Mouse (Mus musculus) splenic B cell, adult 2 months (primary cell): Measurements from ENCODE around the gene 0610012G03Rik.
A peak's percentile ranks its signal among the peaks of the same experiment; 100 is the strongest.

ENCODE experiments used
- DNase-seq: peaks from one replicate; pipeline ENCODE4 v3.0.0-alpha.2; 2011; ENCODE audit warnings: low read depth, low spot score
- H3K27me3 ChIP-seq: 2 replicates; pipeline ENCODE4 v1.6.1; 2012; ENCODE audit warnings: mild to moderate bottlenecking, low read length, moderate library complexity, mixed read lengths; ENCODE audit not compliant: control insufficient read depth, poor library complexity, insufficient read depth, severe bottlenecking
- H3K36me3 ChIP-seq: 2 replicates; pipeline ENCODE4 v1.6.1; 2012; ENCODE audit warnings: mild to moderate bottlenecking, low read length, moderate library complexity, mixed read lengths; ENCODE audit not compliant: control insufficient read depth, poor library complexity, insufficient read depth, severe bottlenecking

0610012G03Rik gene

DNA sequence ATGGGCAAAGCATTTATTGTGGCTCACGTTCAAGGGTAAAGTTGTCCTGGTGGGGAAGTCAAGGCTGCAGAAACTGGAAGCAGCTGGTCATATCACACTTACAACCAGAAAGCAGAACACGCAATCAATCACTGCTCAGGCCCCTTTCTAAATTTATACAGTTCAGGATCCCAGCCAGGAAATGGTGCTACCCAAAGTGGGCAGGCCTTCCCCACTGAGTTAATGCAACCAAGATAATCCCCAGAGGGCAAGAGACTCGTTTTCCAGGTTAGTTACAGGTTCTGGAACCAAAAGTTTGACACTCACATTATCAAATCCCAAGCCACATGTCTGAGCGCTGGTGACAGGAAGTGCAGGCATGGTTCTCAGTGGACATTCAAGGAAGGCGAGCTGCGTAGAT is 9.4 kb downstream of the 0610012G03Rik start:
- no peak for DNase-seq

DNA sequence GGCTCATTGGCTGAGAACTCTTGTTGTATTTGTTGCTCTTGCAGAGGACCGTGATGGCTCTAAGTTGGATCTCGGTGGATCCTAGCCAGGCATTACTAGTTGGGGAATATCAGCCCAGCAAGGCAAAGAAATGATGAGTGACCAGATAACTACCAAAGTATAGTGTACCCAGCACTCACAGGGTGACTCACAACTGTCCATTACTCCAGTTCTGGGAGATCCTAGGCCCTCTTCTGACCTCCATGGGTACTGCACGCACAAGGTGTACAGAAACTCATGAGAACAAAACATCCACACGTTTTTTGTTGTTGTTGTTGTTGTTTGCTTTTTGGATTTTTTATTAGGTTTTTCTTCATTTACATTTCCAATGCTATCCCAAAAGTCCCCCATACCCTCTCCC is 11.7 kb downstream of the 0610012G03Rik start:
- Histone ChIP-seq H3K27me3 (no peaks in the 10 kb centered on the region), H3K36me3 (no peaks in the 10 kb centered on the region)
- DNase-seq: no peak

More for the DNA sequence above, 9.4 kb downstream of the 0610012G03Rik start:
- H3K36me3 ChIP-seq: no peaks in the 10 kb centered on the region
- no peaks in the 10 kb centered on the region for H3K27me3 ChIP-seq

DNA sequence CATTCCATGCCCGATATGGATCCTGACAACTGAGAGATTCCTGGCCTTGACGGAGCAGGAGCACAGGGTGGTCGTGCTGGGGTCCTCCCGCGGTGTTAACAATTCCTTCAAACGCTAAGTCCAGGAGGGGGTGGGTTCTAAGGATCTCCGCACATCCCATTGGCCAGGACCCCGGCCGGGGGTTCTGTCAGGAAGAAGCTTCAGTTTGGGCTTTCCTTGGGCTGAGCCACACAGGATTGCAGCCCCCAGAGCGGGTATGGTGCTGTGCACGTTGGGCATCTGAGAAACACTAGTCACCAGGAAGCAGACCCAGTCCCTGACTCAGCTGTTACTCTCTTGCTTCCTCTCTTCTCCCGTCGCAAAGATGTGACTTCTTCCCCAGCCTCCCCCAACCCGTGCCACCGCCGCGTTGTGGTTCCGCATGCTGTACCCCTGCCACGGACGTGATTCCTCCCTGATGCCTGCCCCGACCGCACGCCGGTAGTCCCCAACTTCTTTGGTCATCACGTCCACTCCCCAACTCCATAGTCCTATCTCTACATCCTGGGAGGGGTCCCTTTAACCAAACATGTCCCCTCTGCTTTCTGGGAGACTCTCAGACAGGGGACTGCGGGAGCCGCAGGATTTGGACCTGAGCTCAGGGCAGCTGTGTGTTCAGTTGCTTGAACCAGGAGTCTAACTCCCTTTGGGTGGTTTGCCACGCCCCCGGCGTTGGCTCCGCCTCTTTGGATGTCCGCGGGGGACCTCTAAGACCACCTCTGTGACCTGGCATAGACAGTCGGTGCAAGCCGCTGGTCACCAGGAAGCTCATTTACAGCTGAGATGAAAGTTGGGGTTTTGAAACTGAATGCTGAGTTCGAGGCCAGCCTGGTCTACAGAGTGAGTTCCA is 13.0 kb downstream of the 0610012G03Rik start:
- DNase-seq: peak; percentile 46
- Histone ChIP-seq H3K36me3 (no peaks in the 10 kb centered on the region), H3K27me3 (no peaks in the 10 kb centered on the region)

DNA sequence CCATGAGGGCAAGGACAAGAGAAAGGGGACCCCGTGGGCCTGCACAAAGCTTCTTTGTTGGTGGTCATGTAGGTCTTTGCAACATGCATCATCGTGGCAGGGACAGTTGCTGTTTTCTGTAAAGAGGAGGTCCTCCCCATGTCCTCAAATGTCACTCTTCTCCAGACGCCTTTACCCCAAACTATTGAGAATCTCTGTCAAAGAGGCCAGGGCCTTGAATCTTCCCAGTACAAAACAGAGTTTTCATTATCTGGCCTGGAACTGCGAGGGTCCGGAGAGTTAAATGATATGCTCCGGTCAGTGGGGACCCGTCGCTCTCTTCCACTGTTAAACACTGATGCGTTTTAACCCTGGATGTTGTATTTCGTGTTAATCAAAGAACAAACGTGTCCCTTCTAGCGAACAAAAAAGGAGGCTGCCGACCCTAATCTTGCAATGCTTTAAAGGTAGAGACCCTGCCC is 13.7 kb downstream of the 0610012G03Rik start:
- Histone ChIP-seq H3K27me3 (no peaks in the 10 kb centered on the region), H3K36me3 (no peaks in the 10 kb centered on the region)
- no peak for DNase-seq

DNA sequence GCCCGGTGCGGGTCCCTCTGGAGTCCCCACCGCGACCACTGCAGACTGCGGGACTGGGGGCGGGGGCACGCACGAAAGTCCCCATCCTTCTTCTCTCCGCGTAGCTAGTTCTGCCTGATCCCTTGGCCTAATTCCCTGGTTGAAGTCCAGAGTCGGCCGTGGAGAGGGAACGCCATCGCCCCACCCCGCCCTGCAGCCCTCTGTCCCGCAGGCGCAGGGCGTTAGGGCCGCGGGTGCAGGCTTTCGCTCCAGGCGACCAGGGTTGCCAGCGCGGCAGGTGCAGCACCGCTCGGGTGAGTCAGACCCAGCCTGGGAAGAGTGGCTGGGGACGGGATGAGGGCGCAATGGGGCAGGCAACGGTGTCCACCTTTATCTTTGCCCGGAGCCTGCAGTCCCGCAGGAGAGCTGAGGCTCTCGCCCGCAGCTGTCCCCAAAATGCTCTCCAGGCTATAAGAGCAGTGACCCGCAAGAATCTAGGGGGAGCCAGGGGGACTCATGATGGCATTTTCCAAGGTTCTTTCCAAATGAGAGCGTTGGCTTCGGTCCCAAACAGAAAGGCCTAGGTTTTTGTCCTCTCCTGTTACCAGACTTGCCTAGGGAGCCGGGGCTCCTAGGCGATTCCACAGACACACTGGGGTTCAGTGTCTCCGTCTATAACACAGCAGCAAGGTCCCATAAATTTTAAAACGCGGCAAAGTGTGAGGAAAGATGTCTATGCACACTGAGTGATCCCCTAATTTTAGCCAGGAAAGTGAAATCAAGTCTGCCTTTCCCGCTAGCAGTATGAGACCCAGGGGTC is 14.3 kb downstream of the 0610012G03Rik start, which contains the start of gene Pigz:
Gene Pigz, plus strand, starts transcription at position 101 of the 799 bp plus-strand sequence.
- H3K27me3 ChIP-seq: no peaks in the 10 kb centered on the region
- H3K36me3 ChIP-seq: no peaks in the 10 kb centered on the region
- no peak for DNase-seq

DNA sequence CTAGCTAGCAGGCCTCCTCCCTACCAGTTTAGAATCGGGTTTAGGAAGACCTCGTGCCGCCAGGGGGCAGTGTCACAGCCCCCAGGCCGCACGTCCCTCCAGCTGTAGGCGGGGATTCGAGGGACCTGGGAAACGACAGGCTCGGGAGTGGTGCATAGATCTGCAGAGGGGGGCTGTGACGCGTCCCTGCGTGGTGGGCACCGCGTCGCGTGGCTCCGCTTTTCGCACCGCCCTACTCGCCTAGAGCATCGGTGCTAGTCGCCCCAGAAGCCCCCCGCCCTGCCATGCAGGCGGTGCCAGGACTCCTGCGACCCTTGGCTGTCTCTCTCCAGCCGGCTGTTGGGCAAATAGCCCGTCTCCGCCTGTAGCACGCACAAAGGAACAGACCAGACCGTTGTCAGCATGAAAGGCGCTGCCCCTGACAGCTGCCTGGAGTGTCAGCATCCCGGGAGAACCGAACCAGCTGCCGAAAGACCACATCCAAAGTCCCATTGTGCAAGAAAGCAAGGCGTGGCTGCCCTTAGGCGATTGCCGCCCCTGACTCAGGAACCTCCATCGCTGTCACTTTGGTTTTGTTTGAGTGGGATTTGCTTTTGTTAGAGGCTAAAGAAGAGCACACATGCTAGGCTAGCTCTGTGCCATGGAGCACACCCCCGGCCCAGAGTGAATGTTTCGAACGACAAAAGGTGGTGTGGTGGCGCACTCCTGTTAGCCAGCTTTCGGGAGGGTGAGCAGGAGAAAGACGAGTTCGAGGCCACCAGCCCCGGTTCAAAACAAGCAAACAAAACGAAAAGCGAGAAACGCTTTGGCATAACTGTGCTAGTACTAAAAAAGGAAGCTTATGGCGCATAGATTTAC is 15.2 kb downstream of the 0610012G03Rik start:
- H3K27me3 ChIP-seq: no peaks in the 10 kb centered on the region
- peak; percentile 83 for DNase-seq
- no peaks in the 10 kb centered on the region for H3K36me3 ChIP-seq

DNA sequence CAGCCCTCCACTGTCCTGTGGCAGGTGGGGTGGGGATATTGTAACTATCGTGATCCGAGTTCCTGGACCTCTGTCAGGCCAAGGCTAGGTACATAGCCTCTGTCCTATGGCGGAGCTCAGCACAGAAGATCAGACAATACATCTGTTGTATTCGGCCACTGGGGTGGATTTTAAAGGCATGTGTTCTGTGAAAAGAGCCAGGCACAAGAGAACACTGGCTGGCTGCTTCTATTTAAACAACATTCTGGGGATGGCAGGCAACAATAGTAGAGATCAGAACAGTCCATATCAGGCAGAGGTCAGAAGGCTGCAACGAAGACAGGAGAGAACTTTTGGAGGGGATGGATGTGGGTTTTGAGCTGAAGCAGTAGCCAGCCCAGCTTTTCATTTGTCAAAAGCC is 16.0 kb downstream of the 0610012G03Rik start:
- no peaks in the 10 kb centered on the region for H3K36me3 ChIP-seq
- no peak for DNase-seq
- H3K27me3 ChIP-seq: no peaks in the 10 kb centered on the region

DNA sequence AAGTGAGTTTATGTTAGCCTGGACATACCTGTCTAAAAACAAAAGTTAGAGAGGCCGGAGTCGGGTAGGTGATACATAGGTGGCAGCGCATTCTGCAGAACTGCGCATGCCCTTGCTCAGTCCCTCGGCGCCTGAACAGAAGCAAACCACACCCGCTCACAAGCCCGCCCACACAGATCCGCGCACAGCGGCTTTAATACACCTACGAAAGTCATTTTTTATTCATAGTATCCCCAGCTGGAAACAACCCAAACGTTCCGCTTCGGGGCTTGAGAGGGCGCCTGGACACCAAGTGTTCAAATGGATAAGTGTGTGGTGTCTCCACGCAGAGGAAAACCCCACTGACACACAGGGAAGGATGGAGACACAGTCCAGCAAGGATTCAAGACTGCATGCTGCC is 17.0 kb downstream of the 0610012G03Rik start:
- Histone ChIP-seq H3K27me3 (no peaks in the 10 kb centered on the region), H3K36me3 (no peaks in the 10 kb centered on the region)
- DNase-seq: no peak

DNA sequence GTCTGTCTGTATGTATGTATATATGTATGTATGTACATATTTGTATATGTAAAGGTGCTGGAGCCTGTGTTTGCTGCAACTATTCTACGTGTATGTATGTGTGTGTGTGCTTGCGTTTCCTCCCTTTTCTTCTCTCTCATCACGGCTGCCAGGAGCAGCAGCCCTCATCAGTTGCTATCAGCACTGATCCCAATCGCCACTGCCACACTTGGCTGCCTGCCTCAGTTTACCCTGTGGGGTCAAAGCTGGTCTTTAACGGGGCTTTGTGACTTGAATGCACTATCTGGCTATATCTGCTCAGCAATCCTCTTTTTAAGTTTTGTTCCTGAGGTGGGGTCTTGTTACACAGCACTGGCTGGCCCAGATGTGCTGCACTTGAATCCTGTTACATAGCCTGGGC is 20.9 kb downstream of the 0610012G03Rik start:
- H3K36me3 ChIP-seq: no peaks in the 10 kb centered on the region
- DNase-seq: no peak
- H3K27me3 ChIP-seq: no peaks in the 10 kb centered on the region

DNA sequence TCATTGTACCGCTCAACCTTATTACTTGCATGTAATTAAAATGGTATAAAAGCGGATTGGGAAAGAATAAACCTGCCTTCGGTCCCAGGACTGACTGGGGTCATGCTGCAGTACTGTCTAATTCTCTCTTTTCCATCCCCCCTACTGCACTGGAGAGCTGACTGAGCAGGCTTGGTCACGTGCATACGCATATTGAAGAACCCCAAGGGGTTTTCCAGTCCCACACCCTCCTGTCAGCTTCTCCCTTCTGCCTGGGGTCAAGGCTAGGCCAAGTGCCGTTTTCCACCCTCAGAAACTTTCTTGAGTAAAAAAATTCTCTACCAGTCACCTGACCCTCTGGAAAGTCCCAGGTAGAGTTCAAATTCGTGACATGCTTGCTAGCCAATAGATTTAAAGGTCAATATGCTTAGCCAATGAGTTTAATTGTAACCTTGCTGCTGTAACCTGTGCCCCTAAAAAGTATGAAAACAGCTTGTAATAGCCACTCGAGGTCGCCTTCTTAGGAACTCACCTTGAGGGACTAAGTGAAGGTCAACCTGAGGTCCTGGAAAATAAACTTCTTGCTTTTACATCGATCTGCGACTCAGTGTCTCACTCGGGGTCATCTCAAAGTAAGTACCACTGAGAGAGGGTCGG is 21.6 kb downstream of the 0610012G03Rik start:
- H3K36me3 ChIP-seq: no peaks in the 10 kb centered on the region
- DNase-seq: peak; percentile 39
- H3K27me3 ChIP-seq: no peaks in the 10 kb centered on the region

DNA sequence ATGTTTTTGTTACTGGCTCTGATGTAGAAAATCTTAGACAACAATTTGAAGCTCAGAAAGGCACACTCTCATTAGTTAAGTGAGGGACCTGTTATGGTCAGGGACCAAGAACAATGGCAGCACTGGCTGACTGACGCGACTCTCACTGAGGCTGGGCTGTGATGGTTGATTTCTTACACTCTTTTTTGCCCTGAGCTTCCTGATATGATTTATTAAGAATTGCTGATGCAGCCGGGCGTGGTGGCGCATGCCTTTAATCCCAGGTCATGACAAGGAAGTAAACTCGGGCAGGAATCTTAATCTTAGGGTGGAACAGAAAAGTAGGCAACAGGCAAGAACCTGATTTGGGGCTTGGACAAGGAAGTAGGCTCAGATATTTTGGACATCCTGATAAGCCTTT is 22.2 kb downstream of the 0610012G03Rik start:
- Histone ChIP-seq H3K36me3 (no peaks in the 10 kb centered on the region), H3K27me3 (no peaks in the 10 kb centered on the region)
- DNase-seq: no peak

DNA sequence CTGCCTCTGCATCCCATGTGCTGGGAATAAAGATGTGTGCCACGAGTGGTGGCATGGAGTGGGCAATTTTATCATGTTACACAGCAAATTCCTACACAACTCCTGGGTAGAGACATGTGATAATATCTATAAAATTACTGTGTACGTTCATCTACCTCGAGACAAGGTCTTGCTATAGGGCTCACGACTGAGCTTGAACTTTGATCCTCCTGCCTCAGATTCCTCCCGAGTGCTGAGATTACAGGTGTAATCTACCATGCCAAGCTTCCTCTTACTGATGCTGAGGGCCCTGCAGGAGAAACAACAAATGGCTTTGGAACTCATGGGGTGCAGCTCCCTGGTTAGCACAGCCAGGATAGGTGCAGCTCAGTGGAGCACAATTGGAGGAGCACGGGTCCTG is 23.9 kb downstream of the 0610012G03Rik start:
- DNase-seq: no peak
- Histone ChIP-seq H3K27me3 (no peaks in the 10 kb centered on the region), H3K36me3 (no peaks in the 10 kb centered on the region)

DNA sequence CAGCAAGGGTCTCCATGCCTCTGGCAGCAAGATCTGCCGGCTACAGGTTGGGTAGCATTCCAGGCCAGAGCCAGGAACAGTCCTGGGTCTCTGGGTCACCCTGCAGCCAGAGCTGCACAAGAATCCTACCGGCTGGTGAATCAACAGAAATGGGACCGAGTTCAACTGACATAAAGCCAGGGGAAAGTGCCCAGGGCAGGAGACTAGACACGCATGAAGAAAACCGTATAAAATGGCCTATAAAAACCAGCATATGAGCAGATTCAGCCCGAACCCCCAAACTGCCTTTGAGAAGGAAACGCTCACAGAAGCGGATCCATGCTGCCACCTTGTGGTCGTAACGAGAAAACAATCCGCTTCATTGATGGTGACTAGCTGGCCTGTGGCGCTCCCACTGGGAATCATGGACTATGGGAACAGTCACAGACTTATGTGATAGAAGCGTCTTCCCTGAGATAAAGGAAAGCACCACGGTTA is 30.0 kb downstream of the 0610012G03Rik start:
- Histone ChIP-seq H3K27me3 (no peaks in the 10 kb centered on the region), H3K36me3 (no peaks in the 10 kb centered on the region)
- DNase-seq: peak; percentile 81

DNA sequence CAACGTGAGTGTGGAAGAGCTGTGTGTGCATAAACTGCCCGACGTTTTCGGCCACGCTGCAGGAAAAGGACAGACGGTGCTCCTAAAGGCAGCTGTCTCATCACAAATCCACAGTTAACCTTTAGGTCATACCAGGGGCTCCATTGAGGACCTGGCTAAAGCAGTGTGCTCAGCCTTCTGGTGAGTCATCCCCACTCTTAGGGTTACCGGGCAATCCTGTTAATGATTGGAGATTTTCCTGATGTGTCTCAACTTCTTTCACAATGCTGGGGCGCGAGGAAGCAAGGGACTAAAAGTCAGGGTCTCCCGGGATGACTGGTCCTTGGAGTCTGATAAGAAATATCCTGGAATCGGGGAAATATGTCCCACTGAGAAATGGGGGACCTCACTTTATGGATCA is 30.5 kb downstream of the 0610012G03Rik start:
- no peak for DNase-seq
- Histone ChIP-seq H3K36me3 (no peaks in the 10 kb centered on the region), H3K27me3 (no peaks in the 10 kb centered on the region)
